ENCODE assay signal across 16 mouse cellular contexts in genomic region chr4:98865386-98866237, GRCm38 (mm10). TPM values are rescaled to one million over a fixed set of nuclear protein-coding genes. Genes with fewer than 3 reads are reported as not detected.
DNase-seq lines count a peak whose midpoint lies in the region; ATAC-seq lines count a peak whose summit lies in the region.
"Had no signal": no experiment of that assay in that cellular context is flagged by ENCODE, and none has a peak within 500 bp of the region (broad histone marks: within the 10 kb centered on the region; RNA-seq: fewer than 3 reads in every experiment).

No protein-coding gene starts in this region.

- peak; percentile 11 for DNase-seq in kidney, postnatal 14 days
- no peak for DNase-seq in kidney, adult 9 months
- peak; percentile 20 to 21 for DNase-seq in layer of hippocampus, postnatal 36 days
- peak; percentile 64 for DNase-seq in right cerebral cortex, postnatal 14 days
- no peak for DNase-seq in adrenal gland, postnatal 10 days
- DNase-seq: adrenal gland, adult 8-10 months; cerebellum, adult 9-10 months; gastrocnemius, adult 2 months; spleen, adult 18-20 months had no signal

- H3K9me3 ChIP-seq in embryonic facial prominence, embryonic 15.5 days (replicated peaks), result no peaks in the 10 kb centered on the region
- 0 out of 2 replicates have a peak, but pooled peaks cover 2% of the 10 kb centered on the region for H3K9me3 ChIP-seq in hindbrain, embryonic 16.5 days (ENCODE audit: control insufficient read depth, low read length)
- H3K9me3 ChIP-seq: neural tube, embryonic 13.5 days had no signal

- no peaks in the 10 kb centered on the region for H3K4me1 ChIP-seq in embryonic facial prominence, embryonic 15.5 days
- H3K4me1 ChIP-seq in hindbrain, embryonic 16.5 days (ENCODE audit: control insufficient read depth, insufficient read depth, low read depth, low read length), result no peaks in the 10 kb centered on the region

- 37% methylated on average over 14 of the region's 14 CpGs for WGBS in embryonic facial prominence, embryonic 15.5 days
- 70% methylated on average over 14 of the region's 14 CpGs for WGBS in hindbrain, embryonic 16.5 days

- peak overlapping the region; percentile 86 for H3K27ac ChIP-seq in embryonic facial prominence, embryonic 15.5 days (replicated peaks)
- H3K27ac ChIP-seq in hindbrain, embryonic 16.5 days (ENCODE audit: low read depth, low read length), result no peak overlapping the region
- H3K27ac ChIP-seq: gastrocnemius, adult 2 months; kidney, postnatal 0 days; neural tube, embryonic 13.5 days had no signal

- H3K36me3 ChIP-seq in embryonic facial prominence, embryonic 15.5 days, result no peaks in the 10 kb centered on the region
- H3K36me3 ChIP-seq in hindbrain, embryonic 16.5 days (ENCODE audit: control insufficient read depth, insufficient read depth, low read length), result no peaks in the 10 kb centered on the region
- H3K36me3 ChIP-seq: neural tube, embryonic 13.5 days had no signal

- no peak overlapping the region for H3K9ac ChIP-seq in embryonic facial prominence, embryonic 15.5 days
- H3K9ac ChIP-seq in hindbrain, embryonic 16.5 days (ENCODE audit: low read depth, low read length), result no peak overlapping the region
- H3K9ac ChIP-seq: neural tube, embryonic 13.5 days had no signal

- ATAC-seq in embryonic facial prominence, embryonic 15.5 days (ENCODE audit: insufficient number of reproducible peaks, low FRiP score, low TSS enrichment, low read depth), result peak; percentile 75
- no peak for ATAC-seq in hindbrain, embryonic 16.5 days

- 0 out of 2 replicates have a peak overlapping the region, but pooled peaks have one; percentile 6 for H3K4me3 ChIP-seq in embryonic facial prominence, embryonic 15.5 days (replicated peaks)
- H3K4me3 ChIP-seq in hindbrain, embryonic 16.5 days (ENCODE audit: low read length), result no peak overlapping the region
- H3K4me3 ChIP-seq: gastrocnemius, adult 2 months; neural tube, embryonic 13.5 days had no signal

- no peaks in the 10 kb centered on the region for H3K27me3 ChIP-seq in embryonic facial prominence, embryonic 15.5 days
- H3K27me3 ChIP-seq in hindbrain, embryonic 16.5 days (replicated peaks; ENCODE audit: control insufficient read depth, insufficient read depth, low read length), result no peaks in the 10 kb centered on the region
- H3K27me3 ChIP-seq: neural tube, embryonic 13.5 days had no signal

- peak overlapping the region; percentile 25 for H3K4me2 ChIP-seq in embryonic facial prominence, embryonic 15.5 days (replicated peaks)
- H3K4me2 ChIP-seq in hindbrain, embryonic 16.5 days (ENCODE audit: low read length), result no peak overlapping the region
- H3K4me2 ChIP-seq: midbrain, embryonic 11.5 days; neural tube, embryonic 13.5 days had no signal

RNA-seq across cellular contexts. Expression of gene I0C0044D17Rik, which starts 42.0 kb away (rescaled TPM):
- not detected in 2 replicates for polyA plus RNA-seq in embryonic facial prominence, embryonic 15.5 days (2015; fragmentation: Nextera tagmentation; extraction: Ambion mirVana)
- not detected for total RNA-seq in layer of hippocampus, postnatal 36 days (2021)
- not detected for total RNA-seq in adrenal gland, postnatal 10 days (2021)
- polyA plus RNA-seq in hindbrain, embryonic 16.5 days (2015; fragmentation: Nextera tagmentation; extraction: Ambion mirVana), result not detected in 2 replicates
- total RNA-seq: adrenal gland, adult 8-10 months; gastrocnemius, adult 2 months had no signal
- polyA plus RNA-seq: heart, postnatal 0 days; kidney, postnatal 0 days; lung, embryonic 16.5 days; midbrain, embryonic 11.5 days; neural tube, embryonic 13.5 days had no signal

RNA-seq across cellular contexts. Expression of gene Kank4, which starts 48.3 kb away (rescaled TPM):
- polyA plus RNA-seq in embryonic facial prominence, embryonic 15.5 days (2015; fragmentation: Nextera tagmentation; extraction: Ambion mirVana), result 1.7 and 2.8 TPM in 2 replicates
- 1 to 10 TPM; 2.3 to 3.3 TPM for total RNA-seq in layer of hippocampus, postnatal 36 days (2021)
- 1 to 10 TPM; 3.0 TPM for total RNA-seq in adrenal gland, postnatal 10 days (2021)
- polyA plus RNA-seq in hindbrain, embryonic 16.5 days (2015; fragmentation: Nextera tagmentation; extraction: Ambion mirVana), result 0.55 and 0.61 TPM in 2 replicates

RNA-seq across cellular contexts. Expression of gene Usp1, which starts 58.0 kb away (rescaled TPM):
- 78.7 and 90.3 TPM in 2 replicates for polyA plus RNA-seq in embryonic facial prominence, embryonic 15.5 days (2015; fragmentation: Nextera tagmentation; extraction: Ambion mirVana)
- 10 to 100 TPM; 26.7 to 27.3 TPM for total RNA-seq in layer of hippocampus, postnatal 36 days (2021)
- 10 to 100 TPM; 37.8 to 42.9 TPM for total RNA-seq in adrenal gland, postnatal 10 days (2021)
- 23.0 and 23.6 TPM in 2 replicates for polyA plus RNA-seq in hindbrain, embryonic 16.5 days (2015; fragmentation: Nextera tagmentation; extraction: Ambion mirVana)

Comparison
In these comparisons a context has a peak if more than half of its experiments do, and no peak if none do; other contexts are left out.
1. DNase-seq: peak in kidney, postnatal 14 days (single experiment), layer of hippocampus, postnatal 36 days (2 of 2) and right cerebral cortex, postnatal 14 days (single experiment); none in kidney, adult 9 months (single experiment) and adrenal gland, postnatal 10 days (single experiment).